Mouse (Mus musculus): ENCODE results near the gene Tmem136. TPM values are rescaled to one million over a fixed set of nuclear protein-coding genes. Genes with fewer than 3 reads are reported as not detected.

Gene Tmem136
- polyA plus RNA-seq (2015; fragmentation: Nextera tagmentation; extraction: Ambion mirVana), result 4.0 and 4.5 TPM in 2 replicates

DNA sequence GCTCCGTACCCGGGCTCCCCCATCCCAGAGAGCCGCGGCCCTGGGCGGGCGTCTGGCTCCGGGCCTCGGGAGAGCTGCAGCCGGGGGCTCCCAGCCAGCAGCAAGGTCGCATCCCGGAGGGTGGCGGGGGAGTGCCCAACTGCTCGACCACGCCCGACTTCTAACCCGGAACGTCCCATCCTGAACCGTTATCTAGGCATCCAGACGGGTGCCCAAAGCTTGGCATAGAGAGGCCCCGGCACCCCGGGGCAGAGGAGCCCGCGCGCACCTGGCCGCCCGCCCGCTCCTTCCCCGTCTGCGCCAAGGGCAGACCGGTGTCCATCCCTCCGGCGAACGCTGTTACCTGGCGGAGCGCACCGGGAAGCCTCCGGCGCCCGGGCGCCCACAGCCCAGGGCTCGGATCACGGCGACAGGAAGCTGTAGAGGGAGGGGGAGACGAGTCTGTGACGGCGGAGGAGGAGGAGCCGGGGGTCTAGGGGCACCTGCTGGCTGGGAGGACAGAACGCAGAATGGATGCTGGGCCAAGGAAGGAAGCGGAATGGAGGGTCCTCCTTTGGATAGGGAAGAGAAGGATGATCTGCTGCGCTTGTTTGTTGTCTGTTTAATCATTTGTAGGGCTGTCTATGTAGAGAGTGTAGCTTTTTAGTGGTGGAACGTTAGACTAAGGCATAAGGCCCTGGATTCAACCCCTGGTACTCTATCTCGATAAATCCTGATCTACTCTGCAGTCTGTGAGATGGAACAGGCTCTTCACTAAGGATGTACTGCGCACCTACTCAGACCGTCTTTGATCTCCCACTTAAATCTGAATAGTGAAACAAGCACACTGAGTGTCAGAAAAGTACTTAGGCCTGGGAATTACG lies at the start of gene Tmem136:
Tmem136 (minus strand) TSS at position 437 of the 863 bp plus-strand sequence.
- H3K9ac ChIP-seq (ENCODE audit: low read length), result peak within 1 kb of the TSS; percentile 76
- peak within 1 kb of the TSS; percentile 73 for H3K4me2 ChIP-seq (ENCODE audit: low read depth, low read length)
- no peaks in the 10 kb centered on the region for H3K9me3 ChIP-seq (replicated peaks; ENCODE audit: control insufficient read depth, low read length)
- peak within 1 kb of the TSS; percentile 63 for H3K4me3 ChIP-seq (replicated peaks; ENCODE audit: low read length)
- 4% methylated on average over 55 of the region's 55 CpGs for WGBS
- peak; percentile 82 for ATAC-seq (ENCODE audit: insufficient read depth, low FRiP score)
- no peaks in the 10 kb centered on the region for H3K27me3 ChIP-seq (ENCODE audit: control insufficient read depth, insufficient read depth, low read length)
- H3K36me3 ChIP-seq (ENCODE audit: control insufficient read depth, insufficient read depth, low read length), result no peaks in the 10 kb centered on the region
- no peak within 1 kb of the TSS for H3K27ac ChIP-seq (ENCODE audit: low read length)
- H3K4me1 ChIP-seq (ENCODE audit: control insufficient read depth, insufficient read depth, low read length), result peaks cover 7% of the 10 kb centered on the region

DNA sequence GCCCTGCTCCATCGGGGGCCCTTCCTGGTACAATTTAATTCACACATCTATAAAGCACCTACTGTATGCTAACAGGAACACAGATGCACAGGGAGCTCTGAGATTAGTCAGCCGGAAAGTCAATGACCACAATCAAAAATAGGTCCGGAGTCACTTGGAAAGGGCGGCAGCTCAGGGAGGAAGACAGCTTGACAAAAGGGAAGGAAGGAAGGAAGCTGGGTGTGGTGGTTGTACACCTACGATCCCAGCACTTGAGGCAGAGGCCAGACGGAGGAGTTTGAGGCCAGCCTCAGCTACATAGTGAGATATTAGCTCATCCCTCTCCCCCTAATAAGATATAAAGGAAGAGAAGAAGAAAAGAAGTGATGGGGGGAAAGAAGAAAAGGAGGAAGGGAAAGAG lies 39.6 kb upstream of the Tmem136 start:
- no peak for ATAC-seq (ENCODE audit: insufficient read depth, low FRiP score)
- 60% methylated on average over 6 of the region's 6 CpGs for WGBS
- 0 out of 2 replicates have a peak, but pooled peaks cover 4% of the 10 kb centered on the region for H3K27me3 ChIP-seq (ENCODE audit: control insufficient read depth, insufficient read depth, low read length)
- no peak overlapping the region for H3K27ac ChIP-seq (ENCODE audit: low read length)
- H3K4me2 ChIP-seq (ENCODE audit: low read depth, low read length), result no peak overlapping the region
- H3K36me3 ChIP-seq (ENCODE audit: control insufficient read depth, insufficient read depth, low read length), result no peaks in the 10 kb centered on the region
- H3K9ac ChIP-seq (ENCODE audit: low read length), result no peak overlapping the region
- no peak overlapping the region for H3K4me3 ChIP-seq (replicated peaks; ENCODE audit: low read length)
- H3K4me1 ChIP-seq (ENCODE audit: control insufficient read depth, insufficient read depth, low read length), result peaks cover 5% of the 10 kb centered on the region; the same call in 1 of the 2 replicates
- H3K9me3 ChIP-seq (replicated peaks; ENCODE audit: control insufficient read depth, low read length), result no peaks in the 10 kb centered on the region

DNA sequence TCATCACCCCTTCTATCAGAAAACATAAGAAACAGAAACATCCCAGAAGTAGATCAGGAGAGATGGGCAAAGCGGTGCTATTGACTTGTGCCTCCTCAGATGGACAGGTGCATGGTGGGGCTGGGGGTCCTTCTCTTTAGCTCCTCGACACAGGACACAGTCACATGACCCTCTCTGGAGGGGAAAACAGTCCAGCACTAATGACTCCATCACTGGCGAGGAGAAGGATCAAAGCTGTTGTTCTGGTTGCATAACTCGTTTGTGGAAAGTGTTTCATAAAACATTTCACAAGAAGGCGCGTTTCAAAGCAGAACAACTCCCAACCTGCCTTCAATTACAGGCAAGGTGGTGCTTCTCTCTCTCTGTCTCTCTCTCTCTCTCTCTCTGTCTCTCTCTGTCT lies 35.4 kb upstream of the Tmem136 start:
- Histone ChIP-seq H3K27ac (ENCODE audit: low read length) (no peak overlapping the region), H3K4me1 (ENCODE audit: control insufficient read depth, insufficient read depth, low read length) (peaks cover 9% of the 10 kb centered on the region), H3K36me3 (ENCODE audit: control insufficient read depth, insufficient read depth, low read length) (no peaks in the 10 kb centered on the region), H3K4me3 (replicated peaks; ENCODE audit: low read length) (no peak overlapping the region), H3K4me2 (ENCODE audit: low read depth, low read length) (no peak overlapping the region), H3K9me3 (replicated peaks; ENCODE audit: control insufficient read depth, low read length) (no peaks in the 10 kb centered on the region), H3K9ac (ENCODE audit: low read length) (no peak overlapping the region), H3K27me3 (ENCODE audit: control insufficient read depth, insufficient read depth, low read length) (peaks cover 4% of the 10 kb centered on the region; the same call in 1 of the 2 replicates)
- 71% methylated on average over 6 of the region's 6 CpGs for WGBS
- no peak for ATAC-seq (ENCODE audit: insufficient read depth, low FRiP score)

DNA sequence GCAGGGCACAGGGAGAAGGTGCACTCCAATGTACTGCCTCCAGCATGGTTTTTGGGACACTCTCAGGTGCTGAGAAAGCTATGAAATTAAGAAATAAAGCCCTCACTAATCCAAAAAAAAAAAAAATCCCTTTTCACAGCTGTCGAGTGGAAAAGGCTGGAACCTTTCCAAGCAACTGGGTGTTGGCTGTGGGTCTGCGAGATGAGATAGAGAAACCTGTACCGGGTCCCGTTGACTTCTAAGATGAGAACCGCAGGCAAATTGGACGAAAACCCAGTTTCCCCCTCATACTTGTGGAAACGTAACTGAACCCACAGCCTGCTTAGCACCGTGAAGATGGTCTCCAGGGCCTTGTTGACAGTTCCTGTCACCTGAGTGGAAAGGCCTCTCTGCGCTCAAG lies 34.6 kb upstream of the Tmem136 start:
- ATAC-seq (ENCODE audit: insufficient read depth, low FRiP score), result no peak
- H3K4me2 ChIP-seq (ENCODE audit: low read depth, low read length), result no peak overlapping the region
- H3K27me3 ChIP-seq (ENCODE audit: control insufficient read depth, insufficient read depth, low read length), result no peaks in the 10 kb centered on the region; the same call in 1 of the 2 replicates
- no peak overlapping the region for H3K4me3 ChIP-seq (replicated peaks; ENCODE audit: low read length)
- peaks cover 9% of the 10 kb centered on the region for H3K4me1 ChIP-seq (ENCODE audit: control insufficient read depth, insufficient read depth, low read length)
- no peaks in the 10 kb centered on the region for H3K36me3 ChIP-seq (ENCODE audit: control insufficient read depth, insufficient read depth, low read length)
- H3K27ac ChIP-seq (ENCODE audit: low read length), result no peak overlapping the region
- no peak overlapping the region for H3K9ac ChIP-seq (ENCODE audit: low read length)
- no peaks in the 10 kb centered on the region for H3K9me3 ChIP-seq (replicated peaks; ENCODE audit: control insufficient read depth, low read length)
- WGBS, result 56% methylated on average over 9 of the region's 9 CpGs

DNA sequence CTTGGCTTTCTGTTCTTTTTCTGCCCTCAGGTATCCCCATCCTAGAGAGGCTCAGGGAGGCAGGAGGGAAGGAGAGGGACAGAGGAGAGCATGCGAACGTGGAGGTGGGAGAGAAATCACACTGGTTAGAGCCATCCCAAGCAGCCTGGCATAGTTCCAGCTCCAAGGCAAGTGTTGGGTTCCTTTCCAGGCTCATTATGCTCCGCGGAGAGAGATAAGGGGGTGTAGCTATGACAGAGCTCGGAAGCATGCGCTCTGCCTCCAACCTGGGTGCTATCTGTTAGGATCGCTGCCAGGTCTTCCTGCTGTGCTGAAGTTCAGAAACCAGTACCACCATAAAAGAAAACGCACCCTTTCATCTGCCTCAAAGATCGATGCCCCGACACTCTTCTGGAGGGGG lies 33.7 kb upstream of the Tmem136 start:
- Histone ChIP-seq H3K9me3 (replicated peaks; ENCODE audit: control insufficient read depth, low read length) (no peaks in the 10 kb centered on the region), H3K4me3 (replicated peaks; ENCODE audit: low read length) (no peak overlapping the region), H3K4me1 (ENCODE audit: control insufficient read depth, insufficient read depth, low read length) (peaks cover 9% of the 10 kb centered on the region), H3K9ac (ENCODE audit: low read length) (no peak overlapping the region), H3K36me3 (ENCODE audit: control insufficient read depth, insufficient read depth, low read length) (no peaks in the 10 kb centered on the region), H3K27ac (ENCODE audit: low read length) (no peak overlapping the region), H3K27me3 (ENCODE audit: control insufficient read depth, insufficient read depth, low read length) (no peaks in the 10 kb centered on the region; the same call in 1 of the 2 replicates), H3K4me2 (ENCODE audit: low read depth, low read length) (peak overlapping the region; percentile 29; the same call in 1 of the 2 replicates)
- 28% methylated on average over 10 of the region's 10 CpGs for WGBS
- peak; percentile 66; the same call in 1 of the 2 replicates for ATAC-seq (ENCODE audit: insufficient read depth, low FRiP score)

DNA sequence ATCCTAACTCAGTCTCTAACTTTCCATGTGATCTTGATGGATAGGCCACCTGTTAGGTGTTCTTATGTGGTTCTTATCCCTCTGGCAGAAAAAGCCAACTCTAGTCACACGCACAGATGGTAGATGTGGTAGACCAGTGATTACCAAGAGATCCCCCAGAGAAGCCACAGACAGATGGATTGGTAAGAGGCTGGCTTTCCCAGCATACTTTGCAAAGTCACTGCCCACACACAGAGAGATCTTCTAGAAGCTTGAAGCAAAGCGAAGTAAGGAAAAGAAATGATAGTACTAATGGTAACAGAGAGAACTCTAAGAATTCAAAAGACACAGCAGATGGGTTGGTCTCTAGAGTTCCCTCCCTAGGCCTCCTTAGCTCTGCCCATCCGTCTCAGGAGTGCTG lies 33.1 kb upstream of the Tmem136 start:
- Histone ChIP-seq H3K36me3 (ENCODE audit: control insufficient read depth, insufficient read depth, low read length) (no peaks in the 10 kb centered on the region), H3K27me3 (ENCODE audit: control insufficient read depth, insufficient read depth, low read length) (no peaks in the 10 kb centered on the region; the same call in 1 of the 2 replicates), H3K9me3 (replicated peaks; ENCODE audit: control insufficient read depth, low read length) (no peaks in the 10 kb centered on the region), H3K9ac (ENCODE audit: low read length) (no peak overlapping the region), H3K4me3 (replicated peaks; ENCODE audit: low read length) (no peak overlapping the region), H3K4me1 (ENCODE audit: control insufficient read depth, insufficient read depth, low read length) (peaks cover 9% of the 10 kb centered on the region), H3K4me2 (ENCODE audit: low read depth, low read length) (no peak overlapping the region), H3K27ac (ENCODE audit: low read length) (no peak overlapping the region)
- no peak for ATAC-seq (ENCODE audit: insufficient read depth, low FRiP score)
- WGBS, result 76% methylated on average over 3 of the region's 3 CpGs

DNA sequence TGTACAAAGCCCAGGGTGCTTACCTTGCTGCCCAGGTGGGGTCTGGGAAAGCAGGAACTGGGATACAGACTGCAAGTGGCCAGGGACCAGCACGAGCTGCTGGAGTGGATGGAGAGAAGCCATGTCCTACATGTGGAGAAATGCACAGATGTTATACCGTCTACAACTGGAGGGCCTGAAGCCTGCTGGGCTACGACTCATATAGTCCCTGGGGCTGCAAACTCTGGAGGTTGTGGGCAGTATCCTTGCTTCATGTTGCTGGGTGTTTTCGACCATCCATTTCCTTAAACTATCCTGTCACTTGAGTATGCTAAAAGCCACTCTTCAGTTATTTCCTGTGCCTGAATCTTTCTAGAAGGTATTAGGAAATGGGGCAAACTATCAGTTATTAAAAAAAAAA lies 28.8 kb upstream of the Tmem136 start:
- Histone ChIP-seq H3K4me2 (ENCODE audit: low read depth, low read length) (no peak overlapping the region), H3K9me3 (replicated peaks; ENCODE audit: control insufficient read depth, low read length) (no peaks in the 10 kb centered on the region), H3K36me3 (ENCODE audit: control insufficient read depth, insufficient read depth, low read length) (no peaks in the 10 kb centered on the region), H3K4me3 (replicated peaks; ENCODE audit: low read length) (no peak overlapping the region), H3K27ac (ENCODE audit: low read length) (no peak overlapping the region), H3K27me3 (ENCODE audit: control insufficient read depth, insufficient read depth, low read length) (no peaks in the 10 kb centered on the region; the same call in 1 of the 2 replicates), H3K4me1 (ENCODE audit: control insufficient read depth, insufficient read depth, low read length) (peaks cover 3% of the 10 kb centered on the region), H3K9ac (ENCODE audit: low read length) (no peak overlapping the region)
- 82% methylated on average over 4 of the region's 4 CpGs for WGBS
- ATAC-seq (ENCODE audit: insufficient read depth, low FRiP score), result no peak

DNA sequence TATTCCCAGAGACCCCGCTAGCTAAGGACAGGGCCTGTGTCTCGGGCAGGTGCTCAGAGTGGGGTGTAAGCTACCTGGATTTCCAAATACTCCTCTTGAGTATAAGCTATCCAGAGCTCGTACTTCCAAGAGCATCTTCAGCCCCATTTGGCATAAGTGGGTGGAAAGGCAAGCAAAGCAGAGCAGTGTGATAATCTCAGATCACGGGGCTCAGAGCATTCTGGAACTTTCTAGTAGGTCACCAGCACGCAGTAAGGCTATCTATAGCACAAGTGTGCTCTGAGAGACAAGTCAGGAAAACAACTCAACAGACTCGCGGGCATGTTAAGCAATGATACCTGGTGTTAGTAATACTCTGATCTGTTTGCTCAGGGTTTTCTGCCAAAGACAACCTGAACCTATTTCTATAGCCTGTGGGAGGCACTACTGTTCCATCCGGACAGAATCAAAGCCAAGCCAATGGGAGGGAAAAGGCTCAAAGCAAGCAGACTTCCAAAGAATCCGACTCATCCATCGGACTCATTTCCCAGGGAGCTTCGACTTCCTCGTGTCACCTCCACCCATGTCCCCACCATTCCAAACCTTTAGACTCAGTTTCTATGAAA lies 27.9 kb upstream of the Tmem136 start:
- no peak overlapping the region for H3K4me3 ChIP-seq (replicated peaks; ENCODE audit: low read length)
- no peaks in the 10 kb centered on the region; the same call in 1 of the 2 replicates for H3K27me3 ChIP-seq (ENCODE audit: control insufficient read depth, insufficient read depth, low read length)
- 69% methylated on average over 12 of the region's 12 CpGs for WGBS
- no peaks in the 10 kb centered on the region for H3K36me3 ChIP-seq (ENCODE audit: control insufficient read depth, insufficient read depth, low read length)
- H3K4me1 ChIP-seq (ENCODE audit: control insufficient read depth, insufficient read depth, low read length), result no peaks in the 10 kb centered on the region
- H3K9ac ChIP-seq (ENCODE audit: low read length), result no peak overlapping the region
- ATAC-seq (ENCODE audit: insufficient read depth, low FRiP score), result no peak
- no peak overlapping the region for H3K27ac ChIP-seq (ENCODE audit: low read length)
- no peak overlapping the region for H3K4me2 ChIP-seq (ENCODE audit: low read depth, low read length)
- no peaks in the 10 kb centered on the region for H3K9me3 ChIP-seq (replicated peaks; ENCODE audit: control insufficient read depth, low read length)

DNA sequence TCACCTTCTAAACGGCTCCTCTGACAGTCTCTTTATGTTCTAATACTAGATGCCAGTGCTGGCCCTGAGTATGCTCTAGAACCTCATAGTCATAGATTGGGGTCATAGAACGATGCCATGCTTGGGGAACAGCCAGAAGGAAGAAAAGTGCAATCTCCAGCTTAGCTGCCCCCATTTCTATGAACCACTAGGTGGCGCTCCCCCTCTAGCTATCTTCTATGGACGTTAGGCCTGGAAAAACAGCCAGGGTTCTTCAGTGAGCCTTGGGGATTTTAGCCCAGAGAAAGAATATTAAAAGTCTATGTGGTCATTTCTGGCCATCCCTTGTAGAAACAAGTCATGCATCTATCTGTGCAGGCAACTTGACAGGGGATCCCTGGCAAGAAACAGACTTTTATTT lies 25.5 kb upstream of the Tmem136 start:
- Histone ChIP-seq H3K4me3 (replicated peaks; ENCODE audit: low read length) (no peak overlapping the region), H3K27me3 (ENCODE audit: control insufficient read depth, insufficient read depth, low read length) (no peaks in the 10 kb centered on the region; the same call in 1 of the 2 replicates), H3K9ac (ENCODE audit: low read length) (no peak overlapping the region), H3K4me2 (ENCODE audit: low read depth, low read length) (no peak overlapping the region), H3K4me1 (ENCODE audit: control insufficient read depth, insufficient read depth, low read length) (no peaks in the 10 kb centered on the region), H3K36me3 (ENCODE audit: control insufficient read depth, insufficient read depth, low read length) (no peaks in the 10 kb centered on the region), H3K9me3 (replicated peaks; ENCODE audit: control insufficient read depth, low read length) (no peaks in the 10 kb centered on the region), H3K27ac (ENCODE audit: low read length) (no peak overlapping the region)
- 5% methylated on average over 4 of the region's 4 CpGs for WGBS
- no peak for ATAC-seq (ENCODE audit: insufficient read depth, low FRiP score)
